Mouse (Mus musculus): Measurements from ENCODE around the gene Vps11.
A peak's percentile ranks its signal among the peaks of the same experiment; 100 is the strongest.
"Not testable (repeated sequence)": the region's sequence is repeated elsewhere in the genome, so short reads cannot be mapped to it uniquely, and the experiment has no call there.

Vps11 gene

DNA sequence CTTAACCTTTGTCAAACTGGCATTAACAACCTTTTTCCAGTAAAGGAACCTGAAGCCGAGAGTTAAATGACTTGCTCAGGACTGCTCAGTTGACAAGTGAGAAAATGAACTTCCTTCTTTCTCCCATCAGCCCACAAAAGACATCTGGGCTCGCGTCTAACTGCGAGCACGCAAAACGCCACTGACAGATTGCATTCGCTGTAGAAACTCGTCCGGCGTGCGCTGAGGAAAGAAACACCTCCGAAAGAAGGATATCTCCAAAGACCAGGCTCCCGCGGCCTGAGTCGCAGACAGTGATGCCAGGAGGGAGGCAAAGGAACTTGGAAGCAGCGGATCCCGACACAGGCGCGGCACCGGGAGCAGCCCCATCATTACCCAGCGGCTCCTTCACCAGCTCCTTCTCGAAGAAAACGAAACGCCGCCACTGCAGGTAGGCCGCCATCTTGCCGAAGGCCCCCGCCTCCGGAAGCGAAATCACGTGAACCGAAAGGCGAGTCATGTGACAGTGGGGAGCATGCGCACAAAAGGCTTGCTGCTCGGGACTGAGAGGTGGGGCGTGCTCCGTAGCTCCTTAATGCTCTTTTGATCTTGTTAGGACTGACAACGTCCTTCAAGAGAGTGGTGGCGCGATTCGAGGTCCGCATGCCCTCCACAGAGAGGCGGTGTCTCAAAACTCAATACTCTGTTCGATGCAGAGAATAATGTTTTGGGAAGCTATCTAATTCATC, at the start of gene Vps11:
Gene Vps11, minus strand, starts transcription at position 481 of the 728 bp plus-strand sequence.
- DNase-seq: peak; percentile 94

DNA sequence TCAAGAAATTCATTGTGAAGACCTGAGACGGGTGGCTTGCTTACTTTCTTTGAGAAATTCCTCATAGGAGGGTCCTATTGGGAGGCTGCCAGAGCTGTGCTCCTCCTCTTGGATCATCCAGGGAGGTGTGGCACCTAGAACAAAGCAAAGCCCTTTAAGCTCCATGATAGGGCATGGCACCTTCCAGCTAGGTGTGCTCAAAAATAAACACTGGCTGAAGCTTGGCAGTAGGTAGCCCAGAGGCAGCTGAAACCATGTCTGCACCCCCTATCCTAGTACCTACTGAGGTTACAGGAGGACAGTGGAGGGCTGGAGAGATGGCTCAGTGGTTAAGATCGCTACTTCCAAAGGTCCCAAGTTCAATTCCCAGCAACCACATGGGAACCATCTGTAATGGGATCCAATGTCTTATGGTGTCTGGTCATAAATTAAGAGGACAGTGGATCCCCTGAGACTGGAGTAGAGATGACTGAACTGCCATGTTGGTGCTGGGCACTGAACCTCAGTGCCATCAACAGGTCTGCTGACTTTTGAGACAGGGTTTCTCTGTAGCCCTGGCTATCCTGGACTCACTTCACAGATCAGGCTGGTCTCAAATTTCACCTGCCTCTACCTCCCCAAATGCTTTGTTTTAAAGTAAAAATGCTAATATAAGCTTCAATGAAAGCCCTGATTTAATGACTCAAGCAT, 49.3 kb upstream of the Vps11 start:
- DNase-seq: peak; percentile 35

DNA sequence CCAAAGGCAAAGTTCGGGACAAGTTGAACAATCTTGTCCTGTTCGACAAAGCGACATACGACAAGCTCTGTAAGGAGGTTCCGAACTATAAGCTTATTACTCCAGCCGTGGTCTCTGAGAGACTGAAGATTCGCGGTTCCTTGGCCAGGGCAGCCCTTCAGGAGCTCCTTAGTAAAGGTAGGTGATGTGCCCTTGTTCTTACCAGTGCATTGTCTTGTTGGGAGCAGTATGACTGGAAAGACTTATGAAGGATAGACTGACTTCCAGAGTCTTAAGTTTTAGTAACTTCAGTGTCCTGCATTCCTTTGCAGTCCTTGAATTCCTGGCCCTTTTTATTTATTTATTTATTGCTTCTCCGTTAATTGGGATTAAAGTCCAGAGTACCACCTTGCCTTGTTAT, 47.2 kb upstream of the Vps11 start:
- DNase-seq: not testable (repeated sequence)

DNA sequence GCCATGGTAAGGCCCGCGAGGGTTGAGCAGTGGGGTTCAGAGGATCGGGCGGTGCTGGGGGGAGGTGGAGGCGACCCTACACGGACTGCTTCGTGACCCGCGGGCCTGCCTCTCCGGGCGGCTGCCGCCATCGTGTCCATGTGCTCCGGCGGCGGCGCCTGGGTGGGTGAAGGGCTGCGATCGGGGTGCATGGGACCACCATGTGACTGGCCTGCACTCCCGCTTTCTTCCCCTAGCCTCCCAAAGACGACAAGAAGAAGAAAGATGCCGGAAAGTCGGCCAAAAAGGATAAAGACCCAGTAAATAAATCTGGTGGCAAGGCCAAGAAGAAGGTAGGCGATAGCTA, 46.3 kb upstream of the Vps11 start:
- DNase-seq: no peak

DNA sequence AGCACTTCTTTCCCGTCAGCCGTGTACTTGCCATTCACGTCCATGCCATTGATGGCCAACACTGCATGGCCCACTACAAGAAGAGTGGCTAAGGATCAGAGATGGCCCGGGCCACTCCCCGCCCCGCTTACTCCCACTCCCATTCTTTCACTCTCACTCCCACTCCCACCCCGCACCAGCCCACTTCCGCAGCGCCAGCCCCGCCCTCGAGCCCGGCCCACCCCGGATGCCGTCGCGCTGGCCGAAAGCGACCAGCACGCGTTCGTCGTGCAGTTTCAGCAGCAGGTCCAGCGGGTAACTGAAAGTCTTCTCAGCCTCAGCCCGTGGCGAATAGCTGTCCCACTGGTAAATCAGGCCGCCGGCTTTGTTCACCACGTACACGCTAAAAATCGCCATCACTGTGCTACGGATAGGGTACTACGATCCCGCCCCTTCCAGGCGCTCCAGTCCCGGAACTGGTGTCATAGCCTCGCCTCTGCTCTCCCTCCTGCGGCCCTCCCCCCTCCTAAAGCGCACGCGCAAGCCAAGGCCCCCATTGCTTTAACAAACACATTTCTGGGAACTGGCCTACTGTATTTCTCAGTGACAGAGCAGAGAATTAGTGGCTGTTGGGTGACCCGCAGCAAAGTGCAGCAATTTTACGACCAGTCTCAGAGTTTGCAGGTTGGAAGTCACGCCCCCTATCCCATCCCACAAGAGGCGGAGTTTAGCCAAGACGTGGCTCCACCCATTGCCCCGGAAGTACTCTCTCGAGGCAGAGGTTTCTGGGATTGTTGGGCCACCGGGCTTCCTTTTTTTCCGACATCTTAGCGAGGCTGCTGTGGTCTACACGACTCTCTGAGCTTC, 45.7 kb upstream of the Vps11 start, which contains the start of the genes Rps25 and Trappc4:
Gene Rps25, plus strand, starts transcription at position 234 of the 846 bp plus-strand sequence.
Gene Trappc4, minus strand, starts transcription at position 695 of the 846 bp plus-strand sequence.
- DNase-seq: peak; percentile 93

DNA sequence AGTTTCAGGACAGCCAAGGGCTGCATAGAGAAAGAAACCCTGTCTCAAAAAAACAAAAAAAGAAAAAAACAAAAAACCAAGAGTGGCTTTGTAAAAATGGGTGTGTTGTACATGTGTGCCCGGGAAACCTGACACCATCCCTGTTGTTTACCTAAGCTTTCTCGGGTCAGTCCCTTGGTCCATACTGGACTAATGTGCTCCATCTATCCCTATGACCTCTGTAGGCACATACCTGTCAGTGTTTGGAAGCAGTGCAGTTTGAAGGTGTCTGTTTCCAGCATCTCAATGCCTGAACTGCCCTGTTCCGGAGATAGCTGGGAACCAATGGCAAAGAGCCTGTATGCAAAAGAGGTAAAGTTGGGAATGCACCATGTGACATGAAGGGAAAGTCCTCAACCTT, 43.5 kb upstream of the Vps11 start:
- no peak for DNase-seq

DNA sequence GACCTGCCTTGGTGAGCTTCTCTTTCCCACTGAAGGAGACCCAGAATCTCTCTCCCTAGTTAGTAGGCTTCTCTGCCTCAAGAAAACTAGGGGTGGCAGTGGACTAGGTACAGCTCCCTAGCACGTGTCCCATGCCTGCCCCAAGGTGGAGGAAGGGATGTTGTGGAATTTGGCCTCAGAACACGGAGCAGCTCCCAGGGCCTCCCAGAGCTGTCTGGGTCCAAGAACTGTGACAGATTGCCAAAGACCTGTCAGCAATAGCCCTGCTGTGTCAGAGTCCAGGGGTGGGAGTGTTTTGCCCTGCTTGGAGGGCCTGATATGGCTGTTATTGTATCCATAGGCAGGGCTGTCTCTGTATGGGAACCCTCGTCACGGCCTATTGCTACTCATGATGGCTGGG, 39.6 kb upstream of the Vps11 start:
- DNase-seq: no peak

DNA sequence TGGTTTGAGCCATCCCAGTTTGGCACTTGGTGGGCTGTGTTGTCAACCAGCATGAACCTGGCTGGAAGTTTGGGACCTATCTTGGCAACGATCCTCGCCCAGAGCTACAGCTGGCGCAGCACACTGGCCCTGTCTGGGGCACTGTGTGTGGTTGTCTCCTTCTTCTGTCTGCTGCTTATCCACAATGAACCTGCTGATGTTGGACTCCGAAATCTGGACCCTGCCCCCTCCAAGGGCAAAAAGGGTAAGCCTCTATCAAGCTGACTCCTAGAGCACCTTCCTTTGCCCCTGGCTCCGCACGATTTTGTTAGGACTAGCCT, 38.3 kb upstream of the Vps11 start:
- no peak for DNase-seq

DNA sequence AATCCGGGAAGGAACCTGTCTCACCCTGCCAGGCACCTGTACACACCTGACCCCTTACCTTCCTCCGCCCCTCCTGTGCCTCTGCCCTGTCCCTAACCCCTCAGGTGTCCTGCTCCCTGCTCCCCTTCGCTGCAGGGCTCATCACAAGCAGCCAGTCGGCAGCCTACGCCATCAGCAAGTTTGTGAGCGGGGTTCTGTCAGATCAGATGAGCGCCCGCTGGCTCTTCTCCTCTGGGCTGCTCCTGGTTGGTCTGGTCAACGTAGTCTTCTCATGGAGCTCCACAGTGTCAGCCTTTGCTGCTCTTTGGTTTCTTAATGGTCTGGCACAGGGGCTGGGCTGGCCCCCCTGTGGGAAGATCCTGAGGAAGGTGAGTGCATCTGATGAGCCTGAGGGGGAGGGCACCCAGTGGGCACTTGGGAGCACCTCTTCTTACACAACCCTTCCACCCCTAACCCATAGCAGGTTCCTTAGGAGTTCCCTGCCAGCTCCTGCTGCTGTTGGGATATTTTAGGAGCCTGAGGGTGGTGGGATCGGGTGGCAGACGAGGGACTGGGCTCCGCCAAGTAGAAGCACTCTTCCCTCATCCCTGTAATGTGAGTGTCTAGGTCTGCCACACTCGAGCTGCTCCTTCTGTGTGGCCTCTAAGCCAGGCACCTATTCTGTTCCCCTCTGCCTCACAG, 37.8 kb upstream of the Vps11 start:
- DNase-seq: peak; percentile 54

DNA sequence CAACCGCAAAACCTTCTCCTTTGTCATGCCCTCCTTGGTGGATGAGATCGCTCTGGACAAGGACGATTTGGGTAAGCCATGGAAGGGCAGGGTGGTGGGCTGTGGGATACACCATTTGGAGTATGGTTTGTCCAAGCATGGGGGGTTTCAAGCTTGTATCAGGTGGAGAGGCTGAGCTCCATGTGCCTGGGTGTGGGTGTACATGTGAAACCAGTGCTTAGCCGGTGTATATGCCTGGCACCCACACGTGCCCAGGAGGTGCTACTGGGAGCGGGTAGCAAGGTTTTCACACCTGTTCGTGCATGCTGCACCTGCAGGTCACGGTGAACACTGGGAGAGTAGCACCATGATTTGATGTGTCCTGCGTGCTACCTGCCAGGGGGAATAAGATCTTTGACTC, 37.1 kb upstream of the Vps11 start:
- DNase-seq: peak; percentile 52

DNA sequence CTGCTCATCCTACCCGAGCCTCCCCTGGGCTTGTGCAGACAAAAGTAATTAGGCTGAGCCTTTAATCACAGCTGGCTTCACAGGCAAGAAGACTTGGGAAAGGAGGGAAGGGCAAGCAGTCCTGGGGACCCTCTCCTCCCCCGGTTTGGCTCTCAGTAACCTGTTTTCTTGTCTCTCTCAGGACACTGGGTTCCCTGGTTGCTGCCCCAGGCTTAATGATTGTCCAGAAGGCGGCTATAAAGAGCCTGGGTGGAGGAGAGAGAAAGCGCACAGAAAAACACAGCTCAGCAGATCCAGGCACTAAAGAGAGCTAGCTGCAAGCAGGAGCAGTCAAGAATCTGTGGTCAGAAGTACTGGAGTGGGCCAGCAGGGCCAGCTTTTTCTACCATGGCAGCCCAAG, 36.6 kb upstream of the Vps11 start:
- DNase-seq: no peak

DNA sequence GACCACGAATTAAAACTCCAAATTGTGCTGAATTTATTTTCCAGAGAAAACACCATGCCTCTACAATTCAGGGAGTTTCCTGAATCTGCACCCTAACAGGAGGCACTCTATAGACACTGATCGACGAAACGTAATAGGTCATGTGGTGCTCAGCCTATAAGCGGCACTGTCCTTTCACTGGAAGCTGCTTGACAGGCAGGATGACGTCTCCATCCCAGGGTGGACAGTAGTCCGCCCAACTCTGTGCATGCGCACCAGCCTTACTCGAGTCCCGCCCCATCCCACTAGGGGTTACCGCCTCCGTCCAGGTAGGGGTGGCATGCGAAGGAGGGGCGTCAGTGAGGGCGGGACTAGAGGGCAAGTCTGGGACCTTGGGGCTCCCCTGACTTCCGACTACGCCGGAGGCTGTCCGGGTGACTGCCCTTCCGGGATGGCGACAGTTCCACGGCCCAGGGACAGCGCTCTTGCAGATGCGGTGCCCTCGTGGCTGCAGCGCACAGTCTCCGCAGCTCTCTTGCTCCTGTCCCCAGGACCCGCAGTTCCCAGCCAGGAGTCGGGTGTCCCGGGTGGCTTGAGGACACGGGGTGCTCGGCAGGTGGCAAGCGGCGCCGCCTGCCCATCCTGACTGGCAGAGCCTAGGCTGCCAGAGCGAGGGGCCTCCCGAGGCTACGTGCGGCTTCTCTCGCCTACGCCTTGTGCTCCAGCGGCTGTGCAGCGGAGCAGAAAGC, 35.4 kb upstream of the Vps11 start, which contains the start of gene Slc37a4:
Gene Slc37a4, plus strand, starts transcription at position 169 of the 728 bp plus-strand sequence.
- DNase-seq: peak; percentile 99

DNA sequence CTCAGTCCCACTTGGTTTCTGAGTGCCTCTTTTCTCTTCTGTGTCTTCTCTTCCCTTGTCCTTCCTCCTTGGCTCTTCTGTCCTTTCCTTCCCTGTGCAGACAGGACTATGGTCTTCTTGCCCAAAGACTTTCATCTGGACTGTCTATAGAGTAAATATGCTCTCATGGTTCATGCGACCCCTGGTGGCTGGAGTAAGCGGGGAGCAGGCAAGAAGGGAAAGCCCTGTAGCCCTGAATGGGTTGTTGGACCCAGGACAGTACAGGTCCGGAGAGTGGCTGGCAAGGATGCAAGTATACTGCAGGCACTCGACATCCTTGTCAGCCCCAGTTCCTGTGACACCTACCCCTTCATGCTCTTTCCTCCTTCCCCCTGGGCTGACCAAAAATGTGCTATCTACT, 30.0 kb upstream of the Vps11 start:
- DNase-seq: peak; percentile 69

DNA sequence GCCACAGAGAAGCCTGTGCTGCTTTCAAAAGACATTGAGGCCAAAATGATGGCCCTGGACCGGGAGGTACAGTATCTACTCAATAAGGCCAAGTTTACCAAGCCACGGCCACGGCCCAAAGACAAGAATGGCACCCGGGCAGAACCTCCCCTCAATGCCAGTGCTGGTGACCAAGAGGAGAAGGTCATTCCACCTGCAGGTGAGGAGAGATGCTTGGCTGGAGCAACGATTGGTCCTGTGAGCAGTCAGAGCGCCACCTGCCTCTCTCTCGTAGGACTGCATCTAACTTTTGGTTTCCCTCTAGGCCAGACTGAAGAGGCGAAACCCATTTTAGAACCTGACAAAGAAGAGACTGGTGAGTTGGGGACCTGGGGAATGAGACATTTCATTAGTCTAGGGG, 27.8 kb upstream of the Vps11 start:
- DNase-seq: peak; percentile 73

DNA sequence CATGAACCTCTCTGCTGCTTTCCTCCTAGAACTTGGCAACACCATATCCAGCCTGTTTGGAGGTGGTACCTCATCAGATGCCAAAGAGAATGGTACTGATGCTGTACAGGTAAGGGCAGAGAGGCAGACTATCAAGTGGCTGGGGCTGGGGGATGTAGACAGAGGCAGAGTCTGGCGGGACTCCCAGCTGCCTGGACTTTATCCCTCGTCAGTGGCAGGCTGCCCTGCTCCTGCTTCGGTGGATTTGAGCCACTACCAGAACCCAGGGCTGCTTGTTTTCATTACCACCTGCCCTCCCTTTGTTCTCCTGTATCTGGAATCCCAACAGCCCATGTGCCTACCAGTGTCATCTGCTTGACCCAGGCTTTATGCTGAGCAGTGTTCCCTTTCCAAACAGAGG, 25.8 kb upstream of the Vps11 start:
- DNase-seq: peak; percentile 11

DNA sequence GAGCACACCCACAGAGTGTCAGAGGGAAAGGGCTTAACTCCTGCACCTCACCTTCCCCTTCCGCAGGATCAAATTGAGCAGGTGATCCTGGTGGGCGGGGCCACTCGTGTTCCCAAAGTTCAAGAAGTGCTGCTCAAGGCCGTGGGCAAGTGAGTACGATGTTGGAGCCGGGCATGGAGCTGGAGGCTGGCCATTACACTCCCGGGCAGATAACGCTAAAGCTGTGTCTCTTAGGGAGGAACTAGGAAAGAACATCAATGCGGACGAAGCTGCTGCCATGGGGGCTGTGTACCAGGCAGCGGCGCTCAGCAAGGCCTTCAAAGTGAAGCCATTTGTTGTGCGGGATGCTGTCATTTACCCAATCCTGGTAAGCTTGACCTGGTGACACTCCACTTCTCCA, 23.1 kb upstream of the Vps11 start:
- no peak for DNase-seq

DNA sequence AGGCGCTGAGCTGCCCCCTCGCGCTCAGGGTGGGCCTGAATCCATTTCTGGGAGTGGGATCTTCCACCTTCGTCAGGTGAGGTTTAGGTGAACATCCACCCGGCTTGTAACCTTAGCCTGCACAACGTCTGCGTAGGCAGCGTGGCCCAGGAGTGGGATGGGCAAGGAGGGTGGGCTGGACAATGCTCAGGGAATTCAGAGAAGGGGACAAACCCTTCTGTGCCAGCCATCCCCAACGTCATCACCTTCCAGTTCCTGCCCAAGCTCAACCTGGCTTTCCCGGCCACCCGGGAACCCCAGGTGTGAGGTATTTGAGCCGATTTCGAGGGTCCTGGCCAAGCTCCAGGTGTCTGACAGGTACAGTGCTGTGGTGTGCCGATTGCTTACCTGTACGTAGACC, 18.4 kb upstream of the Vps11 start:
- DNase-seq: peak; percentile 76

DNA sequence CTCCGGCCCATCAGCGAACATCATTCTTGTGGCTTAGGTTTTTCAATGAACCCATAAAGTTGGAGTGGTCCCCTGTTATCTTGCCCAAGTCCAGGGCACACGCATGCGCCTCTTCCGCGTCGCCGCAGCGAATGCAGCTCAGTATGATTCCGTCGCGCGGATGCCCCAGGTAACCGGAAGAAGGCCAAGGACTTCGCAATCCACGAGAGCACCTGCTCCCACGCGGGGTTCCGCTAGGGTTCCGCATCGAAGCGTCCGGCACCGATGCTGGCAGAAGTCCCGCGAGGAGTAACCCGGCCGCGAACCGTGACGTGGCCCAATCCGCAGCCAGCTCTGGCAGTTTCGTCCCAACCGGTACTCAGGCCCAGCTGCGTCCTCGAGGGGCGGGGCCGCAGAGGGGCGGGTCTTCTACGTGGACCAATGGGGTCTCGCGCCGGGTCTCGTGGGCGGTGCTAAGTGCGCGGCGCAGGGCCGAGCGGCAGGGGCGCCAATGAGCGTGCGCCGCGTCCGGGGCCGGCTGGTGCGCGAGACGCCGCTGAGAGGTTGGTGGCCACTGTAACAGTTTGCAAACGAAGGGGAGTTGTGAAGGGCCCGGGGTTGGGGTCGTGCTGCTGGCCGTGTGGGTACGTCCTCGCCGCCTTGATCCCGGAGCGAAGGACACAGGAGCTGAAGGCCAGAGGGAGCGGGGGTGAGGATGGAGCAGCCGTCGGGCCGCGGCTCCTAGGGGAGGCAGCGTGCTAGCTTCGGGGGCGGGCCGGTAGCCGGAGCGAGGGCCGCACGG, 17.8 kb upstream of the Vps11 start, which contains the start of gene Hyou1:
Gene Hyou1, plus strand, starts transcription at position 437 of the 781 bp plus-strand sequence.
- peak; percentile 99 for DNase-seq

DNA sequence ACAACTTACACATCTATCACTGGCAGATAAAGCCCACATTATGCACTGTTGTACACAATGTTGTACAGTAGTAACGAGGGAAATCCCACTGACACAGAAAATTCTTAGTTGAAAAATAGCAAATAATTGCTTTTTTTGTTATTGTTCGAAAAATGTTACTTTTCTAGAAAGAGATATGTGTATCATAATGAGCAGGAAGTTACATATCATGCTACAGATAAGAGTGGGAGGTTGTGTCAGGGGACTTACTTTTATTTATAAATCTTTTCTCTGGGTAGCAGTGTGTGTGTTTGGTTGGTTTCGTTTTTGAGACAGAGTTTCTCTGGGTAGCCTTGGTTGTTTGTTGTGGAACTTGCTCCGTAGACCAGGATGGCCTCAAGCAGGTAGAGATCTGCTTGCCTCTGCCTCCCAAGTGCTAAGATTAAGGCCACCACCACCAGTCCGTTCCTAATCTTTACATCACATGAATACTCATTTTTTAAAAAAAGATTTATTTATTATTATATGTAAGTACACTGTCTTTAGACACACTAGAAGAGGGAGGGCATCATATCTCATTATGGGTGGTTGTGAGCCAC, 16.8 kb upstream of the Vps11 start:
- DNase-seq: peak; percentile 20

DNA sequence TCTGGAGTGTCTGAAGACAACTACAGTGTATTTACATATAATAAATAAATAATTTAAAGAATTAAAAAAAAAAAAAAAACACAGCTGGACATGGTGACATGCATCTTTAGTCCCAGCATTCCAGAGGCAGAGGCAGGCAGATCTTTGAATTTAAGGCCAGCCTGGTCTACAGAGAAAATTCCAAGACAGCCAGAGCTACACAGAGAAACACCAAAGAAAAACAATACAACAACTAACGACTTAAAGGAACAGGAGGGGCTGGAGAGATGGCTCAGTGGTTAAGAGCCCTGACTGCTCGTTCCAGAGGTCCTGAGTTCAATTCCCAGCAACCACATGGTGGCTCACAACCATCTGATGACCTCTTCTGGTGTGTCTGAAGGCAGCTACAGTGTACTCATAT, 15.9 kb upstream of the Vps11 start:
- DNase-seq: peak; percentile 9

DNA sequence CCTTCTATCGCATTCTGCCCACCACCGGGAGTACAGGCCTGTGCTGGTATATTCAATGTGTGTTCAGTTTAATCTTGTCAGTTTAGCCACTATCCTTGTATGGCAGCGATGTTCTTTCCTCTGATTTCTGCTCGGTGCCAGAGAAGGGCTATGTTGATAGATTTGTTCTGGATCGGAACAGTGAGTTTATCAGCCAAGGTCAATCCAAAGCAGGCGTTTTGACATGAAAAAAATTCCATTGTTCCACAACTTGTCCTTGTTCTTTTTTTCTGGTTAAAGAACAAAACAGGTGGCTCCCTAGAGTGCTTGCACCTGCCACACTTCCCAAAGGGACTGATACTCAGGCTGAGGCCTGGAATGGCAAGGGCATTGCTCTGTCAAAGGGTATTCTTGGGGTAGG, 14.7 kb upstream of the Vps11 start:
- DNase-seq: no peak
